In the genomic region with DNA sequence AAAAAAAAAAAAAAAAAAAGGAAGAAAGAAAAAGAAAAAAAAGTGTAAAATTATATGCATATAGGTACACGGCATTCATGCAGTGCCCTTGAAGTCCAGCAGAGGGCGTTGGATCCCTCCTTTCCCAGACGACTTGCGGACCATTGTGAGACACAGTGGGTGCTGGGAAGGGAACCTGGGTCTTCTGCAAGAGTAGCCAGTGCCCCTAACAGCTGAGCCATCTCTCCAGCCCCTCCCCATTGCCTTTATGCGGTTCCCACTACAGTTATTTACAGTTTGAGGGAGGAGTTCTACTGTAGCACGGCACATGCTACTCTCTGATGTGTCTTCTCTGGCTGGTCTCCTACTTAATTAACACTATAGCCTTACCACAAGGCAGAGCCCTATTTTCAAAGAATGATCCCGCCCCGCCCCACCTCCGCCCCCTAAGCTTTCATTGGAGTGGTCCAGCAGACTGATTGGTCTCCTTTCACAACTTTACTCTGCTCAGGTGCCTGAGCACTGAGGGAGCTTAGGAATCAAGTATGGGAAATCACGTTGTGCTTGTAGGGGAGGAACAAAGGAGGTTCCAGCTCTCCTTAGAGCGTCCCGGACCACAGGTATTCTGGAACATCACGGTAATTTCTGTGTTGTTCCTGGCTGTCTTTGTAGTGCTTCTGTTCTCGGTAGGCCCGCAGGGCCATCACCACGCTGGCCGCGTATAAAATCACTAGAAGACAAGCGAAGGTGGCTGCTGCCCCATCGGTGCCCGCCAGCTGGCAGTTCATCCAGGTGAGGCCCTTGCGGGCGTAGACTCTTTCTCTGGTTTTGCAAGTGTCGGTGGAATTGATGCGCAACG, we compare ENCODE assay signal across 9 mouse cellular contexts. TPM values are rescaled to one million over a fixed set of nuclear protein-coding genes. Genes with fewer than 3 reads are reported as not detected.
DNase-seq lines count a peak whose midpoint lies in the region; ATAC-seq lines count a peak whose summit lies in the region.
"Had no signal": no experiment of that assay in that cellular context is flagged by ENCODE, and none has a peak within 500 bp of the region (broad histone marks: within the 10 kb centered on the region; RNA-seq: fewer than 3 reads in every experiment).

No protein-coding gene starts in this region.

- peak overlapping the region; percentile 33 for H3K4me3 ChIP-seq in forebrain, embryonic 14.5 days (ENCODE audit: low read depth, low read length)
- peak overlapping the region; percentile 26 for H3K4me3 ChIP-seq in lung, embryonic 15.5 days

- H3K27ac ChIP-seq in forebrain, embryonic 14.5 days (ENCODE audit: low read depth, low read length): peak overlapping the region; percentile 48; the same call in 1 of the 2 replicates
- H3K27ac ChIP-seq in lung, embryonic 15.5 days: no peak overlapping the region

- no peaks in the 10 kb centered on the region for H3K9me3 ChIP-seq in forebrain, embryonic 14.5 days (replicated peaks; ENCODE audit: control insufficient read depth, low read length)
- H3K9me3 ChIP-seq in lung, embryonic 15.5 days: no peaks in the 10 kb centered on the region

- H3K27me3 ChIP-seq in forebrain, embryonic 14.5 days (replicated peaks; ENCODE audit: control insufficient read depth, insufficient read depth, low read length): no peaks in the 10 kb centered on the region
- H3K27me3 ChIP-seq in lung, embryonic 15.5 days: peaks cover 26% of the 10 kb centered on the region

- ATAC-seq in forebrain, embryonic 14.5 days: peak; percentile 70
- ATAC-seq in lung, embryonic 15.5 days (ENCODE audit: borderline replicate concordance, extremely low read depth, low FRiP score, low TSS enrichment): peak; percentile 59

- peak overlapping the region; percentile 59 for H3K9ac ChIP-seq in forebrain, embryonic 14.5 days (ENCODE audit: low read length)
- peak overlapping the region; percentile 22; the same call in 1 of the 2 replicates for H3K9ac ChIP-seq in lung, embryonic 15.5 days

- 0 out of 2 replicates have a peak, but pooled peaks cover 7% of the 10 kb centered on the region for H3K36me3 ChIP-seq in forebrain, embryonic 14.5 days (ENCODE audit: control insufficient read depth, insufficient read depth, low read length)
- H3K36me3 ChIP-seq in lung, embryonic 15.5 days: no peaks in the 10 kb centered on the region

- H3K4me2 ChIP-seq in forebrain, embryonic 14.5 days (ENCODE audit: low read length): peak overlapping the region; percentile 65
- peak overlapping the region; percentile 55 for H3K4me2 ChIP-seq in lung, embryonic 15.5 days

- peaks cover 5% of the 10 kb centered on the region; the same call in 1 of the 2 replicates for H3K4me1 ChIP-seq in forebrain, embryonic 14.5 days (ENCODE audit: control insufficient read depth, insufficient read depth, low read length)
- peaks cover 5% of the 10 kb centered on the region; the same call in 1 of the 2 replicates for H3K4me1 ChIP-seq in lung, embryonic 15.5 days

- peak; percentile 49 to 62 for DNase-seq in layer of hippocampus, postnatal 10 days (ENCODE audit: low spot score in 2 of 2)
- no peak for DNase-seq in layer of hippocampus, postnatal 36 days
- peak; percentile 43 for DNase-seq in cerebellum, adult 11-12 months
- DNase-seq in forebrain, embryonic 14.5 days (ENCODE audit: low spot score): peak; percentile 75
- peak; percentile 54 for DNase-seq in kidney, postnatal 10 days
- DNase-seq in retina, postnatal 1 day: peak; percentile 67
- no peak for DNase-seq in spleen, postnatal 14 days (ENCODE audit: low spot score in 2 of 2)

- WGBS in forebrain, embryonic 14.5 days: 2% methylated on average over 26 of the region's 26 CpGs
- WGBS in lung, embryonic 15.5 days: 4% methylated on average over 26 of the region's 26 CpGs

RNA-seq across cellular contexts. Expression of gene Marveld3, which starts 14.3 kb away (rescaled TPM):
- total RNA-seq in layer of hippocampus, postnatal 10 days (2021): not detected
- total RNA-seq in layer of hippocampus, postnatal 36 days (2021): not detected
- polyA plus RNA-seq in forebrain, embryonic 14.5 days (2014; fragmentation: Nextera tagmentation; extraction: Ambion mirVana): 0.79 and 1.3 TPM in 2 replicates
- 9.5 and 10.5 TPM in 2 replicates for polyA plus RNA-seq in lung, embryonic 15.5 days (2015; fragmentation: Nextera tagmentation; extraction: Ambion mirVana)
- total RNA-seq: neutrophil, adult 5-6 weeks had no signal

RNA-seq across cellular contexts. Expression of gene Tat, which starts 42.6 kb away (rescaled TPM):
- not detected for total RNA-seq in layer of hippocampus, postnatal 10 days (2021)
- under 1 TPM in 1 of 2 experiments, not detected in 1; 0.32 TPM for total RNA-seq in layer of hippocampus, postnatal 36 days (2021)
- polyA plus RNA-seq in forebrain, embryonic 14.5 days (2014; fragmentation: Nextera tagmentation; extraction: Ambion mirVana): not detected in 2 replicates
- 0.09 TPM in 1 of 2 replicates, not detected in the other for polyA plus RNA-seq in lung, embryonic 15.5 days (2015; fragmentation: Nextera tagmentation; extraction: Ambion mirVana)
- total RNA-seq: neutrophil, adult 5-6 weeks had no signal

Comparison
In these comparisons a context has a peak if more than half of its experiments do, and no peak if none do; other contexts are left out.
1. DNase-seq: peak in layer of hippocampus, postnatal 10 days (2 of 2), cerebellum, adult 11-12 months (single experiment), forebrain, embryonic 14.5 days (single experiment), kidney, postnatal 10 days (single experiment) and retina, postnatal 1 day (single experiment); none in layer of hippocampus, postnatal 36 days (0 of 2) and spleen, postnatal 14 days (0 of 2).